Comparison of ENCODE assay signal across 10 mouse cellular contexts in genomic region chr2:135744711-135745110, GRCm38 (mm10).
DNase-seq lines count a peak whose midpoint lies in the region; ATAC-seq and TF ChIP-seq lines count a peak whose summit lies in the region.
"Had no signal": no experiment of that assay in that cellular context is flagged by ENCODE, and none has a peak within 500 bp of the region (broad histone marks: within the 10 kb centered on the region; RNA-seq: fewer than 3 reads in every experiment).

No protein-coding gene starts in this region.

- H3K36me3 ChIP-seq in embryonic facial prominence, embryonic 15.5 days = no peaks in the 10 kb centered on the region
- no peaks in the 10 kb centered on the region for H3K36me3 ChIP-seq in embryonic facial prominence, embryonic 10.5 days (replicated peaks)
- H3K36me3 ChIP-seq in kidney, embryonic 14.5 days (ENCODE audit: control insufficient read depth, insufficient read depth, low read length) = no peaks in the 10 kb centered on the region
- H3K36me3 ChIP-seq in lung, postnatal 0 days (ENCODE audit: insufficient read depth, low read length) = no peaks in the 10 kb centered on the region
- H3K36me3 ChIP-seq: limb, embryonic 13.5 days; neural tube, embryonic 12.5 days had no signal

- H3K27me3 ChIP-seq in embryonic facial prominence, embryonic 15.5 days = no peaks in the 10 kb centered on the region
- no peaks in the 10 kb centered on the region for H3K27me3 ChIP-seq in embryonic facial prominence, embryonic 10.5 days (replicated peaks; ENCODE audit: low read depth, poor library complexity, severe bottlenecking)
- H3K27me3 ChIP-seq in kidney, embryonic 14.5 days (ENCODE audit: control insufficient read depth, insufficient read depth, low read length) = no peaks in the 10 kb centered on the region
- no peaks in the 10 kb centered on the region for H3K27me3 ChIP-seq in lung, postnatal 0 days (replicated peaks; ENCODE audit: insufficient read depth, low read length)
- H3K27me3 ChIP-seq: limb, embryonic 13.5 days; neural tube, embryonic 12.5 days had no signal

- H3K4me2 ChIP-seq in embryonic facial prominence, embryonic 15.5 days (replicated peaks) = no peak overlapping the region
- no peak overlapping the region for H3K4me2 ChIP-seq in kidney, embryonic 14.5 days (replicated peaks; ENCODE audit: low read depth, low read length)
- H3K4me2 ChIP-seq in lung, postnatal 0 days (replicated peaks; ENCODE audit: low read depth, low read length) = peak overlapping the region; percentile 45
- H3K4me2 ChIP-seq: limb, embryonic 13.5 days; neural tube, embryonic 12.5 days had no signal

- ATAC-seq in embryonic facial prominence, embryonic 15.5 days (ENCODE audit: insufficient number of reproducible peaks, low FRiP score, low TSS enrichment, low read depth) = peak; percentile 49; the same call in 1 of the 2 replicates
- peak; percentile 40; the same call in 1 of the 2 replicates for ATAC-seq in kidney, embryonic 14.5 days (ENCODE audit: low FRiP score, low TSS enrichment)
- ATAC-seq in lung, postnatal 0 days = peak; percentile 52

- no peaks in the 10 kb centered on the region for H3K9me3 ChIP-seq in embryonic facial prominence, embryonic 15.5 days (replicated peaks)
- H3K9me3 ChIP-seq in embryonic facial prominence, embryonic 10.5 days = no peaks in the 10 kb centered on the region
- no peaks in the 10 kb centered on the region for H3K9me3 ChIP-seq in kidney, embryonic 14.5 days (ENCODE audit: control insufficient read depth, low read length)
- H3K9me3 ChIP-seq in lung, postnatal 0 days (ENCODE audit: low read length) = no peaks in the 10 kb centered on the region
- H3K9me3 ChIP-seq: limb, embryonic 13.5 days; neural tube, embryonic 12.5 days had no signal

- DNase-seq in embryonic facial prominence, embryonic 10.5 days (ENCODE audit: low spot score) = no peak
- DNase-seq in kidney, adult 11 months = no peak
- DNase-seq in cerebellum, adult 9-11 months = peak; percentile 67
- peak; percentile 53 for DNase-seq in lung, postnatal 0 days (ENCODE audit: low spot score)
- no peak for DNase-seq in layer of hippocampus, adult 9-11 months
- no peak for DNase-seq in B cell, adult 2 months

- no peak overlapping the region for H3K27ac ChIP-seq in embryonic facial prominence, embryonic 15.5 days (replicated peaks)
- H3K27ac ChIP-seq in embryonic facial prominence, embryonic 10.5 days (replicated peaks) = no peak overlapping the region
- no peak overlapping the region for H3K27ac ChIP-seq in kidney, embryonic 14.5 days (ENCODE audit: low read depth, low read length)
- H3K27ac ChIP-seq in lung, postnatal 0 days (ENCODE audit: low read length) = no peak overlapping the region
- H3K27ac ChIP-seq: limb, embryonic 13.5 days; neural tube, embryonic 12.5 days had no signal

- H3K4me3 ChIP-seq in embryonic facial prominence, embryonic 15.5 days (replicated peaks) = no peak overlapping the region
- H3K4me3 ChIP-seq in embryonic facial prominence, embryonic 10.5 days = no peak overlapping the region
- H3K4me3 ChIP-seq in kidney, embryonic 14.5 days (ENCODE audit: low read length) = no peak overlapping the region
- H3K4me3 ChIP-seq in lung, postnatal 0 days (ENCODE audit: low read depth, low read length) = peak overlapping the region; percentile 20
- H3K4me3 ChIP-seq: limb, embryonic 13.5 days; neural tube, embryonic 12.5 days had no signal

- whole genome bisulfite sequencing in embryonic facial prominence, embryonic 15.5 days = 74% methylated on average over 8 of the region's 8 CpGs
- WGBS in embryonic facial prominence, embryonic 10.5 days = 89% methylated on average over 8 of the region's 8 CpGs
- 61% methylated on average over 8 of the region's 8 CpGs for WGBS in kidney, embryonic 14.5 days
- WGBS in lung, postnatal 0 days = 46% methylated on average over 8 of the region's 8 CpGs

- no peak; the same call in 1 of the 2 replicates for TF ChIP-seq CTCF in lung, postnatal 0 days (IDR thresholded peaks at IDR 0.05)

- peaks cover 13% of the 10 kb centered on the region; the same call in 1 of the 2 replicates for H3K4me1 ChIP-seq in embryonic facial prominence, embryonic 15.5 days
- peaks cover 43% of the 10 kb centered on the region for H3K4me1 ChIP-seq in embryonic facial prominence, embryonic 10.5 days
- 0 out of 2 replicates have a peak, but pooled peaks cover 9% of the 10 kb centered on the region for H3K4me1 ChIP-seq in kidney, embryonic 14.5 days (ENCODE audit: control insufficient read depth, insufficient read depth, low read length)
- peaks cover 4% of the 10 kb centered on the region; the same call in 1 of the 2 replicates for H3K4me1 ChIP-seq in lung, postnatal 0 days (ENCODE audit: insufficient read depth, low read depth, low read length)

- no peak overlapping the region for H3K9ac ChIP-seq in embryonic facial prominence, embryonic 15.5 days
- no peak overlapping the region for H3K9ac ChIP-seq in kidney, embryonic 14.5 days (ENCODE audit: low read depth, low read length)
- H3K9ac ChIP-seq in lung, postnatal 0 days (replicated peaks; ENCODE audit: low read depth) = no peak overlapping the region
- H3K9ac ChIP-seq: limb, embryonic 13.5 days; neural tube, embryonic 12.5 days had no signal

- no peak for TF ChIP-seq EP300 in lung, postnatal 0 days (IDR thresholded peaks at IDR 0.05)

Comparison
In these comparisons a context has a peak if more than half of its experiments do, and no peak if none do; other contexts are left out.
1. DNase-seq: peak in cerebellum, adult 9-11 months (single experiment) and lung, postnatal 0 days (single experiment); none in embryonic facial prominence, embryonic 10.5 days (single experiment), kidney, adult 11 months (single experiment), layer of hippocampus, adult 9-11 months (single experiment) and B cell, adult 2 months (0 of 2).
2. Peak in every context shown above with its lines, with median percentiles within 50 percentile points of each other: ATAC-seq.